Mouse (Mus musculus) B cell, adult 2 months (primary cell): ENCODE data around the gene Lsm4.

ENCODE experiments used
- DNase-seq, 2 experiments: peaks; one replicate each; pipeline ENCODE4 v3.0.0; 2022

Gene Lsm4

GRCm38 (mm10) chr8:70650351-70650750, 22.7 kb upstream of the Lsm4 start:
- DNase-seq: no peak

GRCm38 (mm10) chr8:70653226-70653625, 19.8 kb upstream of the Lsm4 start:
- peak; percentile 87 to 88 for DNase-seq

- peak; percentile 70 to 71 for DNase-seq
Measured at GRCm38 (mm10) chr8:70654121-70654520, 18.9 kb upstream of the Lsm4 start.

GRCm38 (mm10) chr8:70655469-70655868, 17.6 kb upstream of the Lsm4 start:
- DNase-seq: no peak

GRCm38 (mm10) chr8:70656193-70656790, 16.8 kb upstream of the Lsm4 start:
- DNase-seq: no peak

- DNase-seq: no peak
Measured at GRCm38 (mm10) chr8:70657214-70657613, 15.8 kb upstream of the Lsm4 start.

- DNase-seq: no peak
Measured at GRCm38 (mm10) chr8:70657739-70658138, 15.3 kb upstream of the Lsm4 start.

GRCm38 (mm10) chr8:70658897-70659603, 14.0 kb upstream of the Lsm4 start:
- DNase-seq: no peak

- peak; percentile 79 to 81 for DNase-seq
Measured at GRCm38 (mm10) chr8:70659604-70660272, 13.3 kb upstream of the Lsm4 start.

GRCm38 (mm10) chr8:70660273-70660725, 12.7 kb upstream of the Lsm4 start, which contains the start of gene Pgpep1:
Gene Pgpep1 (minus strand): TSS chr8:70660388.
- DNase-seq: no peak

GRCm38 (mm10) chr8:70663691-70664090, 9.4 kb upstream of the Lsm4 start:
- no peak for DNase-seq

GRCm38 (mm10) chr8:70664631-70665030, 8.4 kb upstream of the Lsm4 start:
- DNase-seq: no peak

GRCm38 (mm10) chr8:70665599-70665998, 7.4 kb upstream of the Lsm4 start:
- DNase-seq: no peak

GRCm38 (mm10) chr8:70667071-70667470, 6.0 kb upstream of the Lsm4 start:
- no peak for DNase-seq

- DNase-seq: no peak
Measured at GRCm38 (mm10) chr8:70671615-70672324, 1.3 kb upstream of the Lsm4 start.

GRCm38 (mm10) chr8:70672325-70673078, 546 bp upstream of the Lsm4 start:
- no peak for DNase-seq

GRCm38 (mm10) chr8:70674109-70674508, 1.1 kb downstream of the Lsm4 start:
- peak; percentile 13 to 20 for DNase-seq

GRCm38 (mm10) chr8:70674716-70675115, 1.7 kb downstream of the Lsm4 start:
- DNase-seq: peak; percentile 18 to 19

- peak in 1 of 2 experiments; percentile 32 for DNase-seq
Measured at GRCm38 (mm10) chr8:70675336-70675735, 2.3 kb downstream of the Lsm4 start.

GRCm38 (mm10) chr8:70677451-70678080, 4.5 kb downstream of the Lsm4 start:
- no peak for DNase-seq

- no peak for DNase-seq
Measured at GRCm38 (mm10) chr8:70678679-70679078, 5.6 kb downstream of the Lsm4 start.

GRCm38 (mm10) chr8:70679404-70679803, 6.4 kb downstream of the Lsm4 start:
- DNase-seq: no peak
